Mouse (Mus musculus) heart, postnatal 36 days (tissue): ENCODE results near the gene D630003M21Rik. TPM values are rescaled to one million over a fixed set of nuclear protein-coding genes. Genes with fewer than 3 reads are reported as not detected.
A peak's percentile ranks its signal among the peaks of the same experiment; 100 is the strongest.

Experiments
- DNase-seq, 2 experiments: peaks; one replicate each; pipeline ENCODE4 v3.0.0; 2021 to 2022
- intact Hi-C: fragments of 180-260 bp; cut with DNase I; formaldehyde crosslinking; loops from one replicate; pipeline ENCODE4 v1.15.1; 2025
- total RNA-seq, 2 experiments: library from RNA; stranded (reverse); gene quantifications; 2 replicates each; pipeline ENCODE4 v1.2.3; 2021

Gene D630003M21Rik
- total RNA-seq, 2 experiments from 2014 or later = 5.6 to 6.2 TPM

DNA sequence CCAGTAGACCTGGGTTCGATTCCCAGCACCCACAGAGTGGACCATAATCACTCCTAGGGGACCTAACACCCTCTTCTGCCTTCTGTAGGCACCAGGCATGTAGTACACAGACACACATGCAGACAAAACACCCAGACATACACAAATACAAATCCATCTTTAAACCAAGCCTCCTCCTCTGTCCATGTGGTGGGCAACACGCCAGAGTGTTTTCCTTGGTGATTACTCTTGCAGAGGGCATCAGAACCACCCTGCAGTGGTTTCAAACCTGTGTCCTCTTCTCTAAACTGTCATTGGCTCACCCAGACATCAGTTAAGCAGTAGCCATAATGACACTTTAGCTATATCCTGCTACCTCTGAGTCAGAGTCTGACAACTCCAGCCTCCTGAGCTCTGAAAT is 58.6 kb downstream of the D630003M21Rik start:
- intact Hi-C loops = no loop called here
- no peak for DNase-seq

GRCm38 (mm10) chr2:158169771-158170170 is 59.3 kb downstream of the D630003M21Rik start:
- intact Hi-C loops = no loop called here
- DNase-seq = no peak

GRCm38 (mm10) chr2:158169351-158169750 is 59.7 kb downstream of the D630003M21Rik start:
- no peak for DNase-seq
- intact Hi-C loops = no loop called here

DNA sequence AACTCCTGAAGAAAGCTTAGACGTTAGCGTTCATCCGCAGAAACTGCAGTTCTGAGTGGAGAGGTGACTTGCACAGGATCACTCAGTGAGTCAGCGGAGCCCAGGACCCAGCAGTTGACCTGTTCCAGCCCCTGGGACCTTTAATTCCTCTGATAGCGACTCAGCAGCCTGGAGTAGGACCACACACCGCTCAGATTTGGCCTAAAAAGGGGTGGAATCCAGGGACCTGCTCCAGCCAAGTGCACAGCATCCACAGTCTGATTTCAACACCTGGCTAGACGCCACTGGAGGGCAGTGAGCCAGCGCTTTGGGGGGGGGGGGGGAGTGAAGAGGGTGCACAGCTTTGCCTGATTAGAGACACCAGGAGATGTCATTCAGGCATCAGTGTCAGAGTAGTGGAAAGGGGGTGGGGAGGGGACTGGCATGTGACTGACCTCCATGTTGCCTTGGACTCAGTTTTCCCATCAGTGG is 60.2 kb downstream of the D630003M21Rik start:
- intact Hi-C loops = no loop called here
- DNase-seq = peak; percentile 49 to 56

GRCm38 (mm10) chr2:158167496-158168205 is 61.4 kb downstream of the D630003M21Rik start:
- no peak for DNase-seq
- intact Hi-C loops = no loop called here

DNA sequence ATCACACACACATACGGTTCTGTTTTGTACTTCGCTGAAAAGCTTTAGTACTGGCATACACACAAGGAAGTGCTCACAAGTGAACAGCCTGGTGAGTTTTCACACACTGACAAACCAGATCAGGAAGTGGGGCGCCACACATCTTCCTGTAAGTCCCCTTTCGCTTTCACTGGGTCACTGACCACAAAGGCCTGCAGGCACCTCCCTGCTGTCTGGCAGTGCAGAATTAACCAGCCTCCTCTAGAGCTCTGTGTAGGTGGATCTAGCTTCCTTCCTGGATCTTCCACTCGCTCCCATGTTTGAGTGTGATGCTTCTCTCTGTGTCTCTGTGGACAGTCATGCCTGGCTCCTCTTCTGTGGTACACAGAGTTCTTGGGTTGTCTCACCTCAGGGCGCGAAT is 62.4 kb downstream of the D630003M21Rik start:
- peak in 1 of 2 experiments; percentile 39 for DNase-seq
- intact Hi-C loops = no loop called here

DNA sequence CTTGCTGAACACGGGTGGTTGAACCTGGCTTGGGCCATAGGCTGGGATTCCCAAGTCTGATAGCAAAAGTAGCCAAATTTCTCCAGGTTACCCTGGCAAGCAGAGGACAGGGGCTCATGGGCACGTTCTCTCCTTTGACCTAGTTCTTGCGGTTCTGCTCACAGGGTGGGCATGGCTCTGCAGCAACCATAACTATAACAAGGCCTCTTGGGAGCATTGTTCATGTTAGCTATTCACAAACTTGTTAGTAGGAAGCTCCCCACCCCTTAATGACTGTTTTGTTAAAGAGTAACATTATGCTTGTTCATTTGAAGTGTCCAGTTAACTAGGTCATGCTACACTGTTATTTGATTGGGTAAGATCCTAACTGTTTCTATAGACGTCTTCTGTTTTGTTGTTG is 63.2 kb downstream of the D630003M21Rik start:
- intact Hi-C loops = no loop called here
- no peak for DNase-seq

- no peak for DNase-seq
- intact Hi-C loops = no loop called here
These were observed 66.0 kb downstream of the D630003M21Rik start for GRCm38 (mm10) chr2:158163034-158163433.

DNA sequence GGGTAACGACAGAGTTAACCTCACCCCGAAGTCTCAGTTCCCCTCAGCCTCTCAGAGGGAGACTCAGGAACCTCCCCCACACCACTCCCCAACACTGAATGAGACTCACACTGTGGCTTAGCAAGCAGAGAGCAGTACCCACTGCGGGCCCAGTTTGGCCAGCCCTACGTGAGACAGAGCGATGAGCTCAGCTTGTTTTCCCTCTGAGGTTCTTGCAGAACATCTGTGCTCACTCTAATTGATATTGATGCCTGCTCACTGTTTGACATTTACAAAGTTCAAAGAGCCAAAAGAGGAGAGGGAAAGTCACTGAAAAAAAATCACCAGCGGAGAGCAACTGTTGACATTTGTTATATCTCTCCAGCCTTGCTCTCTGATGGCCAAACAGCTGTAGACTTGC is 67.3 kb downstream of the D630003M21Rik start:
- intact Hi-C loops = no loop called here
- no peak for DNase-seq

DNA sequence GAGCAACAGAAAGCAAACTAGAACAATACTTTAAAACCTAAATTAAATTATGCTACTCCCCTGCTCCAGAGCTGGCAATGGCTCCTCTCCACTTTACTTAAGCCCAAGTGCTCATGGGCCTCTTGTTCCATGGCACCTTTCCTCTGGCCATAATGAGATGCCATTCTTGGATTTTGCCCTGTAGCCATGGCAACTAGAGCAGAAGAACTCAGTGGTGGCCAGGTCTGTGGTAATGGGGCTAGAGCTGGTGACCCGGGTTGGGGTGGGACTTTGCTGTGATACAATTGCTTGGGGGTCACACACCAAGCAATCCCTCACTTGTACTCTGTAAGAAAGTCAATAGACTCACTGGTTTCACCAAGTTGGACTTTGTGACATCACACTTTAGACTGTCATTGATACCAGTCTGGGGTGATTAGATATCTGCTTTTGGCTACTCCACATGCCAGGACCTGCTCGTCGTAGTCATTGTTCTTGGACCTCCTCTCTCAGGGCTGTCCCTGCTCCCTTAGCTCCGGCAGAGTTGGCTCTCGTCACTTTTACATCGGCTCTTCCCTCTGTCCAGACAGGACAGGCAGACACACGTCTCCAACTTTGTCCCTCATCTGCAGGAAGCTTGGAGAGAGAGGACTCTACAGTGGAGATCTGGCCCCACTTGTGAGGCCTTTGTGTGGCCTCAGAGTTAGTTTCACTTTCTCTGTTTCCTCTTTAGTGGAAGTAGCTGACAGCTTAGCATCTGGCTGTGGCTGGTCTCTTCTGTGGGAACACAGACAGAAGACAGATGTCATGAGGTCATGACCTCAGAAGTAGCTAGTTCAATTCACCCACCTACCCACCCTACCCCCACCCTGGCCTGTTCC is 69.4 kb downstream of the D630003M21Rik start:
- intact Hi-C loops = no loop called here
- DNase-seq = peak in 1 of 2 experiments; percentile 42

DNA sequence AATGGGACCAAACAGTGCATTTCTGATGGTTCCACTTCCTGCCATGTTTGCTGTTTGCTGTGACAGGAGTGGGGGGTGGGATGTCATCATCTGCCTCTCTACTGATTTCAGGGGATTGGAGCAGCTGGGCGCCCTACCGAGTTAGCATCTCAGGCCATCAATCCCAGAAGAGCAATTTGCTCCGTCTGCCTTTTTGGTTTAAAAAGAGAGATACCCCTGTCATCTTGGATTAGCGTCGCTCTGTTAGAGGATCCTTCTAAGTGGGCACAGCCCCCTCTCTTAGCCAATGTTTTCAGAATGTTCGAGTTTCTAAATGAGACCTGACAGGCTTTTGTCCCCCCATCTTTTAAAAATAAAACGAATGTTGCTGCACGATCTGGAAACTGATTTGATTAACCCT is 71.4 kb downstream of the D630003M21Rik start:
- intact Hi-C loops = no loop called here
- DNase-seq = no peak

DNA sequence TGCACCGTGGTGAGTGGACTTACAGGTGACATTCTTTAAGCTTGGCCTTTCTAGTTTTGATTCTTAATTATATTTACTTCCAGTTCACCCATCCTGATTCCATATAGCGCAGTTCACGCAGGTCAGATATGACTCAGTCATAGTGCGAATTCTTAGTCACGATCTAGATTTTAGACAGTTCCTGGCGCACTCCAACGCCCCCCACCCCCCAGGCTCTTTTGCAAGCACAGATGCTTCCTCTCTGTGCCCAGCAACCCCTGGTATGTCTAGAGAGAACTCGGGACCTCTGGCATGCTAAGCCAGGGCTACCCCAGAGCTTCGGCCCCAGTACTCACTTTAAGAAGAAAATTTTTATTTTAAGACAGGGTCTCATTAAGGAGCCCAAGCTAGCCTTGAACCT is 72.5 kb downstream of the D630003M21Rik start:
- no peak for DNase-seq
- intact Hi-C loops = no loop called here

GRCm38 (mm10) chr2:158155615-158156014 is 73.4 kb downstream of the D630003M21Rik start:
- no peak for DNase-seq
- intact Hi-C loops = no loop called here

- intact Hi-C loops = no loop called here
- DNase-seq = no peak
These were observed 73.9 kb downstream of the D630003M21Rik start for GRCm38 (mm10) chr2:158155101-158155500.

- no peak for DNase-seq
- intact Hi-C loops = no loop called here
These were observed 74.4 kb downstream of the D630003M21Rik start for GRCm38 (mm10) chr2:158154641-158155040.

DNA sequence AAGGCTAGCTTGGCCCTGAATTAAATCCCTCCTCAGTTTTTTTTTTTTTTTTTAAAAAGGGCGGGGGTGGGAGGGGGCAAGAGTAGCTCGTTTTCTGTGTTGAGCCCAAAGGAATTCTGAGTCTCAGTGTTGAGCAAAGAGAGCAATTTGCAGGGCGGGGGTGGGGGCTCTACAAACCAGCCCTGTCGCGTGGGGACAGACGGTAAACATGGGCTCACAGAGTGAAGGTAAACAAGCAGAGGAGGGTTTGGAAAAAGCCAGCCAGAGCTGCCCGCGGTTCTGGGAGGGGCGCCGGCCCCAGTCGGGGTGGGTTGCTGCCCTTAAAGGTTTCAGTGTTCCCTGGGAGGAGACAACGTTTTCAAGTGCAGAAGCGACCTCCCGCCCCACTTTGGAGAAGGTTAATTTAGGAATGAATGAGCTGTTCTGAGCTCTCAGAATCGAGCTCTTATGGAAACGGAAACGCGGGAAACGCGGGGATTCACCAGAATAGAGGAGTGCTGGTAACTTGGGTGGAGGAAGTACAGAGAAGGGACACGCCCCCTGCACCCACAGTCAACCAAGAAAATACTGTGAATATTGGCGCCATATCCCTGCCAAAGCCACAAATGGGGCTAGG is 75.2 kb downstream of the D630003M21Rik start:
- DNase-seq = peak in 1 of 2 experiments; percentile 29
- intact Hi-C loops = no loop called here

DNA sequence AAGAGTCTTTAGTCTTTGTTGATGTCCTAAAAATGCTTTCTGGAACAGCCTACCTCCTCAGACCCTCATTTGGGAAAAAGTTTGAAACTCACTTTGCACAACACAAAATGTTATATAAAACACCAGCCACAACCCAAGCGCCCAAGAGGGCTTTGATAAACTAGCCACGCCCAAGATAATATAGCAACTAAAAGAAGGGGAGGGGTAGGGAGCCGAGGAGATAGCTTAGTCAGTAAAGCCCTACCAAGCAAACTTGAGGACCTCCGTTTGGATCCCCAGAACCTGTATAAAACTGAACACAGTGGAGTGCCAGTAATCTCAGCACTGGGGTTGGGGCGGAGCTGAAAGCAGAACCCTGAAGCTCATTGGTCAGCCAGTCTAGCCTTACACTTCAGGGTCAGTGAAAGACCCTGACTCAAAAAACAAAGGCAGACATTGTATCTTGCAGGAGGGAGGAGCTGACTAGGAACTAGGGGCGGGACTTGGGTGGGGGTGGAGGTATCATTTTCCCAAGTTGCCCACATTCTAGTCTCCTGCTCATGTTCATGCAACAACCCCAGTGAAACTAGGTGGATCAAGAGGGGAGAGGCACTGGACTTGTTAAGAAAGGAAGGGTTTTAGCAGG is 76.2 kb downstream of the D630003M21Rik start:
- intact Hi-C loops = no loop called here
- DNase-seq = no peak

- intact Hi-C loops = no loop called here
These were observed 77.9 kb downstream of the D630003M21Rik start for GRCm38 (mm10) chr2:158151077-158151476.

GRCm38 (mm10) chr2:158146971-158147370 is 82.1 kb downstream of the D630003M21Rik start:
- intact Hi-C loops = loop anchor here (1.0 to 2.0 kb wide), 5 partner anchors 34 to 100 kb away; no protein-coding TSS in a partner anchor
- no peak for DNase-seq

More at GRCm38 (mm10) chr2:158151077-158151476, 77.9 kb downstream of the D630003M21Rik start:
- no peak for DNase-seq

GRCm38 (mm10) chr2:158146223-158146622 is 82.8 kb downstream of the D630003M21Rik start, which contains the start of gene Tgm2:
Tgm2 (minus strand) TSS chr2:158146436.
- intact Hi-C loops = loop anchor here (1.0 to 2.0 kb wide), 5 partner anchors 35 to 99 kb away; no protein-coding TSS in a partner anchor
- peak; percentile 97 to 99 for DNase-seq
